Mouse (Mus musculus) duodenum, adult 2 months (tissue): ENCODE results near the gene Cript. TPM values are rescaled to one million over a fixed set of nuclear protein-coding genes. Genes with fewer than 3 reads are reported as not detected.

Source experiments
- polyA plus RNA-seq: library from polyadenylated mRNA; depleted of rRNA; stranded (reverse); fragments of >200 nt; gene quantifications from 2 replicates; pipeline ENCODE4 v1.2.3, GENCODE M21; 2012; ENCODE audit warnings: low replicate concordance; rRNA removed

The Cript gene
- 2.3 and 2.8 TPM in 2 replicates for polyA plus RNA-seq

DNA sequence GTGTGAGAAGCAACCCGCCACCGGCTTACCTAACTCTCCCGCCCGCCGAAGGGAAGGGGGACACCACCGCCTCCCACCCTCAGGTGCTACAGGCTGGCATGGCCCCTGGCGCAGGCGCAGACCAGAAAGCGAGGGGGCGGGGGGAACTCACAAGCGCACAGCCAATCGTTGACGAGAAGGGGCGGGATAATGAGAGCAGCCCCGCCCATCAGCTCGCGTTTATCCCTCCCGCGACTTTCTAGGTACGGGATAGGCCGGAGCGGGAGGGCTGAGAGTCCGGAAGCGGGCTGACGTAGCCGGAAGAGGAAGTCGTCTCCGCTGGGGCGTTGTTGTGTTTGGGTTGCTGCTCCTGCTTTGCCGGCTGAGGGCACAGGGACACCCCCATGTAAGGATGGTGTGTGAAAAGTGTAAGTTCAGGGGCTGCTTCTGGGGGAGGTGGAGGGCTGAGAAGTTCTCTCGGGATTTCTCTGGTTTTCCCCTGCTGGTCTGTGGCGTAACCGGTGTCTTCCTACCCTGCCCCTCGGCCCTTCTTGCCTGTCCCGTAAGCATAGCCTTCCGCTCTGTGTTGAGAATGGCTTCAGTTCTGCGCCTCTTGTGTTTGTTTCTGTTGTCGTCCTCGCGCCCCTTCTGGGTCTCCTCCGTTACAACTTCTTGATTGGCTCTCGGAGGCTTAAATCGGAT lies at the start of gene Cript, which contains the start of gene Pigf:
TSS of gene Cript (plus strand) at position 282 of the 681 bp plus-strand sequence.
TSS of gene Pigf (minus strand) at position 138 of the 681 bp plus-strand sequence.

Other genes starting within 250 kb of the Cript start
- gene Tmem247, start 108.2 kb upstream of the Cript start, polyA plus RNA-seq, result not detected in 2 replicates
- gene Atp6v1e2, start 77.7 kb upstream of the Cript start, polyA plus RNA-seq, result not detected in 2 replicates
- 8.3 and 11.7 TPM in 2 replicates for gene Rhoq, start 62.5 kb upstream of the Cript start, polyA plus RNA-seq
- gene Pigf, start 144 bp upstream of the Cript start, polyA plus RNA-seq, result 1.3 and 2.3 TPM in 2 replicates
- 1.3 and 3.3 TPM in 2 replicates for gene Socs5, start 82.1 kb downstream of the Cript start, polyA plus RNA-seq
- 93.0 and 151 TPM in 2 replicates for gene Mcfd2, start 240.4 kb downstream of the Cript start, polyA plus RNA-seq